Mouse (Mus musculus): Measurements from ENCODE around the gene Sv2c. TPM values are rescaled to one million over a fixed set of nuclear protein-coding genes. Genes with fewer than 3 reads are reported as not detected.

Gene Sv2c
- polyA plus RNA-seq, 1 experiment = 47.3 TPM

DNA sequence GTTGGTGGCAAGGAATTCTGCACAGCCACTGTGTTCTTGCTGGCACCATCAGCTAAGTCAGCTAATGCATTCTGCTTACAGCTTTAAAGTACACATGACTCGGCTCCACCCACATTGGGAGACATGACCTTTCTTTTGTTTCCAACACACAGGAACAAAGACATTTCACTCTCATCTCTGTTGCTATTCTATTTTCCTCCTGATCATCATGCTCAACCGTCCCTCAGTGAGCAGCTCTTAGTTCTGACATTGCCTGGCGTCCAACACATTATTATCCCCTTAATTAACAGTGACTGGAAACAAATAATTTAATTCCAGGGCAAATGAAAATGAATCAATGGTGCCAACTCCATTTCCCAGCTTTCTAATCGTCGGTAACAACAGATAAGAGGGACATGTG, 87.0 kb downstream of the Sv2c start:
- H3K4me1 ChIP-seq (ENCODE audit: control insufficient read depth, insufficient read depth, low read length) = peaks cover 6% of the 10 kb centered on the region; the same call in 1 of the 2 replicates
- TF ChIP-seq CTCF (IDR thresholded peaks at IDR 0.05; ENCODE audit: borderline replicate concordance, insufficient read depth, low read depth, low read length) (no peak), POLR2A (IDR thresholded peaks at IDR 0.05; ENCODE audit: borderline replicate concordance, insufficient read depth, low read length) (no peak)
- DNase-seq = no peak
- 14% methylated on average over 5 of the region's 5 CpGs for WGBS
- no peaks in the 10 kb centered on the region for H3K27me3 ChIP-seq (ENCODE audit: control insufficient read depth, insufficient read depth, low read length)
- no peak overlapping the region for H3K4me3 ChIP-seq (replicated peaks; ENCODE audit: insufficient read depth, low read depth, low read length)
- no peak overlapping the region for H3K27ac ChIP-seq (ENCODE audit: insufficient read depth, low read length)

DNA sequence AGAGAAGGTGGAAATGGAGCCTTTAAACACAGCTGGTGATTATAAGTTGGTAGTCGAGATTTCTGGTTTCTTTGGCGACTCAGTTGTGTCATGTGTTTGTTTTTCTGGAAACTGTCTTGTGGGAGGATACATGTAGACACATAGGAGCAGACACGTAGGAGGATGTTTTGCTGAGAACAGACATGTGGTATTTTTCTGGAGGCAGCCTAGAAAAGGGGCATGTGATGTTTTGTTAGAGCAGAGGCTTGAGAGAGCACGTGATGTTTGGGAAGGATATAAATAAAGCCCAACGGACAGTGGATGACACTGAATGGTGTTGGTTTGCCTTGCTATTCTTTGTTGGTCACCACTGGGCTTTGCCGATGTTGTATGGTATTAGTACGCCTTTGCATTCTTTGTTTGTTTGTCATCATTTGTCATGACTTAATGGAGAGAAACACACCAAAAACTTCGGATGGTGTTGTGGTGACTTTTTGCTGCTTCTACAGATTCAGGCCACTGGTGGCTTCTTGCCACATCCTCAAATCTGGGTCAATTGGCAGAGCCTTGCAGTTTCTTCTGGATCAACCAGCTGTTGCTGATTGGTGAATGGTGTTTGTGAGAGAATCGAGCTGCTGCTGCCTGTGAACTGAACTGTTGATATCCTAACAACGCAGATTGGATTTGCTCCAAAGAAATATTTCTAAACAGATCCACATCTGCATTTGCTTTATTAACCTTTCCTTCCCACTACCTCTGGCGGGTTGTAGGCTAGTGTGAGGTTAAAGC, 91.9 kb downstream of the Sv2c start:
- Histone ChIP-seq H3K4me3 (replicated peaks; ENCODE audit: insufficient read depth, low read depth, low read length) (no peak overlapping the region), H3K4me1 (ENCODE audit: control insufficient read depth, insufficient read depth, low read length) (no peaks in the 10 kb centered on the region; the same call in 1 of the 2 replicates)
- 79% methylated on average over 11 of the region's 11 CpGs for WGBS

DNA sequence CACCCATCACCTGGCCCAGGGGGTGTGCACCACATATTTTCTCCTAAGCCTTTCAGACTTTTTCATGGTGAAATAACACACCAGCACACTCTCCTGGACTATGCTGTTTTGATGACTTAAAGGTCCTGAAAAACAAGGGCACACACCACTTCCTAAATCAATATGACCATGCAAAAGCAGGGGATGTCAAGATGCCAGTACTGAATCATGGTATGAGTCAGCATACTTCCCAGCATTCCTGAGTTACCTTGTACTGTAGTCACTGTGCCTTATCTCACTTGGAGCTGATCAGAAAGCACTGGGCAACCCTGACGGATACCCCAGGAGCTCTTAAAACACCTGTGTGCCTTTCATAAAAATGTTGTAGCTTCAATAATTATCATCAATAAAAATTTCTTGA, 92.8 kb downstream of the Sv2c start:
- Histone ChIP-seq H3K4me3 (replicated peaks; ENCODE audit: insufficient read depth, low read depth, low read length) (no peak overlapping the region), H3K27me3 (ENCODE audit: control insufficient read depth, insufficient read depth, low read length) (no peaks in the 10 kb centered on the region), H3K4me1 (ENCODE audit: control insufficient read depth, insufficient read depth, low read length) (no peaks in the 10 kb centered on the region), H3K27ac (ENCODE audit: insufficient read depth, low read length) (no peak overlapping the region)
- DNase-seq = no peak
- 86% methylated on average over 1 of the region's 1 CpGs for WGBS
- TF ChIP-seq CTCF (IDR thresholded peaks at IDR 0.05; ENCODE audit: borderline replicate concordance, insufficient read depth, low read depth, low read length) (no peak), POLR2A (IDR thresholded peaks at IDR 0.05; ENCODE audit: borderline replicate concordance, insufficient read depth, low read length) (no peak)

More for the DNA sequence above, 91.9 kb downstream of the Sv2c start:
- TF ChIP-seq POLR2A (IDR thresholded peaks at IDR 0.05; ENCODE audit: borderline replicate concordance, insufficient read depth, low read length) = no peak
- no peak for TF ChIP-seq CTCF (IDR thresholded peaks at IDR 0.05; ENCODE audit: borderline replicate concordance, insufficient read depth, low read depth, low read length)
- no peak overlapping the region for H3K27ac ChIP-seq (ENCODE audit: insufficient read depth, low read length)
- no peak for DNase-seq
- no peaks in the 10 kb centered on the region for H3K27me3 ChIP-seq (ENCODE audit: control insufficient read depth, insufficient read depth, low read length)

DNA sequence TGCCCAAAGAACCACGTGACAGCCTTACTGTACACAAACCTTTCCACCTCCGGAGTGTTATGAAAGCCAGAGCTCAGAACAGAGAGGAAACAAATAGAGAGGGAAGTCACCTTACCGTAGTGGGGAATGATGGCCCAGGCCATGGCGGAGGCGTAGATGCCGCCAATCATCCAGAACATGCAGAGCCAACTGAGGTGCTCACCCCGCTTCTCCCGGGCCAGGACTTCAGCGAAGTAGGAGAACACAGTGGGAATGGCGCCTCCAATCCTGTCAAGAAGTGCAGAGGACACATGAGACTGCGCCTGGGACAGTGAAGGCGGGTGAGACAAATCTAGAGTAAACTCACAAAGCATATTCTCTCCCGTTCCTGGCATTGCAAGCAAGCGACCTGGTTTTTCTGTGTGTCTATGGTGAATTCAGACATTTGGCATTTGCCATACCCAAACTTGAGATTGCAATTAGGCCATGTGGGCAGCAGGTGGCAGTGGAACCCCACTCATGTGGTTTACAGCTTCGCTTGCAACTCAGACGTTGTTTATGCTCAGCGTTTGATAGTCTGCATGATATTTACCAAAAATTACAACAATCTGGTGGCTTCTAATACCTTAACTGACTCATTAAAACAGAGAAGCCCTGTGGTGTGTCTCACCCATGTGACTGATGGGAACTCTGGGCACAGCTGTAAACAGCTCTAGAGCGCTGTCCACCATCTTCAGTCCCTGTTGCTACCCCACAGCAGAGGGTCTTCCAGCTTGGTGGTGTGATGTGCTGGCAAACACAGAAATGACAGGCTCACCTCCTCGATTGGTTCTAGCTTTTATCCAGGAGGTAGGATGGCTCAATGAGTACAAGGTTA, 101.8 kb downstream of the Sv2c start:
- H3K4me1 ChIP-seq (ENCODE audit: control insufficient read depth, insufficient read depth, low read length) = no peaks in the 10 kb centered on the region
- no peak overlapping the region for H3K27ac ChIP-seq (ENCODE audit: insufficient read depth, low read length)
- TF ChIP-seq CTCF (IDR thresholded peaks at IDR 0.05; ENCODE audit: borderline replicate concordance, insufficient read depth, low read depth, low read length) = peak; percentile 88
- no peak for TF ChIP-seq POLR2A (IDR thresholded peaks at IDR 0.05; ENCODE audit: borderline replicate concordance, insufficient read depth, low read length)
- H3K27me3 ChIP-seq (ENCODE audit: control insufficient read depth, insufficient read depth, low read length) = no peaks in the 10 kb centered on the region
- no peak overlapping the region for H3K4me3 ChIP-seq (replicated peaks; ENCODE audit: insufficient read depth, low read depth, low read length)
- peak; percentile 27 to 51 for DNase-seq
- WGBS = 67% methylated on average over 19 of the region's 19 CpGs

DNA sequence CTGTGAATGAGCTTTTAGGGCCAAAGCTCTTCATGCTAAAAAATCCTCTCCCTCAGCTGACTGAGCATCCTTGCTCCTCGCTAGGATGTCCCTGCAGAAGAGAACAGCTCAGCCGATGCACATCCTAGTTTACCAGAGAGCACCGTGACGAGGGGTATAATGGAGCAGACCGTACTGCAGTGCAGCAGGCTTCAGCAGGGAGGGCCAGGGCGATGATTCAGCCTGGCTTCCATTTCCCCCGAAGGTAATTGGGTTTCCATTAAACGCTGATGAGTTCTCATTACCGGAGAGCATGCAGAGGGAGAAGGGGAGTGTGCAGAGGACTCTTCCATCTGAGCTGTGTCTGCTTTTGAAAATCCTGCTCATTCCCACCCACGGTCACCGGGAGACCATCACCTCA, 108.5 kb downstream of the Sv2c start:
- no peaks in the 10 kb centered on the region for H3K27me3 ChIP-seq (ENCODE audit: control insufficient read depth, insufficient read depth, low read length)
- DNase-seq = no peak

DNA sequence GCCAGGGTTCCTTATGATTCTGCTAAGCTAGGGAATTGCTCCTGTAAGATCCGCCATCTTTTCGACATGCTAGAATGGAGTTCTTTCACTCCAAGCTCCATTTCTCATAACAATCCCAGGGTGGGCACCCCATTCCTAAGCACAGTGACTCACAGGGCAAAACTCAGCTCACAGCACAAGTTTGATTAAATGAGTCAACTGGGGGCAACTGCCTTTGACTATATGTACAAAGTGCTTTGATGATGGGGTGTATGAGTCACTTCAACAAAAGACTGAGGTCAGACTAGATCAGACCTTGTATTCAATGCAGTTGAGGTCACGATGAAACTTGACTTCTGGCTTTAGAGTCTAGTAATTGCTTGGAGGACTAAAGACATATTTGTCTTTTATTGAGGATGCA, 116.9 kb downstream of the Sv2c start:
- Histone ChIP-seq H3K27me3 (ENCODE audit: control insufficient read depth, insufficient read depth, low read length) (no peaks in the 10 kb centered on the region), H3K4me3 (replicated peaks; ENCODE audit: insufficient read depth, low read depth, low read length) (no peak overlapping the region), H3K27ac (ENCODE audit: insufficient read depth, low read length) (no peak overlapping the region), H3K4me1 (ENCODE audit: control insufficient read depth, insufficient read depth, low read length) (no peaks in the 10 kb centered on the region)
- TF ChIP-seq POLR2A (IDR thresholded peaks at IDR 0.05; ENCODE audit: borderline replicate concordance, insufficient read depth, low read length) (no peak), CTCF (IDR thresholded peaks at IDR 0.05; ENCODE audit: borderline replicate concordance, insufficient read depth, low read depth, low read length) (no peak)
- DNase-seq = no peak
- 98% methylated on average over 3 of the region's 3 CpGs for WGBS

More for the DNA sequence above, 108.5 kb downstream of the Sv2c start:
- Histone ChIP-seq H3K27ac (ENCODE audit: insufficient read depth, low read length) (no peak overlapping the region), H3K4me3 (replicated peaks; ENCODE audit: insufficient read depth, low read depth, low read length) (no peak overlapping the region), H3K4me1 (ENCODE audit: control insufficient read depth, insufficient read depth, low read length) (no peaks in the 10 kb centered on the region)
- no peak for TF ChIP-seq CTCF (IDR thresholded peaks at IDR 0.05; ENCODE audit: borderline replicate concordance, insufficient read depth, low read depth, low read length)
- no peak for TF ChIP-seq POLR2A (IDR thresholded peaks at IDR 0.05; ENCODE audit: borderline replicate concordance, insufficient read depth, low read length)
- WGBS = 85% methylated on average over 11 of the region's 11 CpGs

DNA sequence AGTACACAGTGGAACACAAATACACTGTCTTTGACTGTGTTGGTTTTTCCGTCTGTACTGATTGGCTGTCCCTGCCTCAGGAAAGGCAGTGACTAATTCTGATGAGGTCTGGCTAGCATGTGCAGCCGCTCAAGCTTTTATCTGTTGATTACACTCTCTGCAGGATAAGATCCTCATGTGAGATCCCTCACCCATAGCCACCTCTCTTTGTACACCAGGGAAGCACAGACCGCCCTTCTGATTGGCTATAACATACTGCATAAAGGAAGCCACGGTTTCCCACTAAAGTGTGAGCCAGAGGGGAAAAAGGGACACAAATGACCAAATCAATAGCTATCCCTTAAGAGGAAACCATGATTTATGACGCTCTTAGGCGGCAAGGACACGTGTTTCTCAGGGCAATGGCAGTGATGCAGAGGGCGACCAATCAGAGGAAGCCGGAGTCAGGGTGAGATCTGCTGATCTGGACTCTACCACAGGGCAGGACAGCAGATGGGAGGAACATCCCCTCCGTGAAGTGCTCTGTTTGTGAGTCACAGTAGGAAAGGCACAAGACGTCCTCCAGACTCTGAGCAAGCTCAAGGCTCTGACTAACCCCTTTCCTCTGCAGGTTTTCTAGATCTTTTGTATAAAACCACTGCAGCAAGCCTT, 121.4 kb downstream of the Sv2c start:
- Histone ChIP-seq H3K4me1 (ENCODE audit: control insufficient read depth, insufficient read depth, low read length) (no peaks in the 10 kb centered on the region), H3K4me3 (replicated peaks; ENCODE audit: insufficient read depth, low read depth, low read length) (no peak overlapping the region), H3K27me3 (ENCODE audit: control insufficient read depth, insufficient read depth, low read length) (no peaks in the 10 kb centered on the region), H3K27ac (ENCODE audit: insufficient read depth, low read length) (no peak overlapping the region)
- DNase-seq = no peak
- TF ChIP-seq CTCF (IDR thresholded peaks at IDR 0.05; ENCODE audit: borderline replicate concordance, insufficient read depth, low read depth, low read length) = no peak
- TF ChIP-seq POLR2A (IDR thresholded peaks at IDR 0.05; ENCODE audit: borderline replicate concordance, insufficient read depth, low read length) = no peak
- WGBS = 47% methylated on average over 11 of the region's 11 CpGs

Measured in cerebellum, adult 2 months (tissue).